Mouse (Mus musculus) small intestine, adult 2 months (tissue): ENCODE results near the gene Sema4d.
A peak's percentile ranks its signal among the peaks of the same experiment; 100 is the strongest.

Experiments
- CTCF ChIP-seq: fragments of 200-500 bp; IDR thresholded peaks from 2 replicates; pipeline ENCODE4 v1.5.1; 2012; ENCODE audit warnings: low read depth, mild to moderate bottlenecking, control low read depth, inconsistent platforms, low read length, moderate library complexity, mixed read lengths; ENCODE audit not compliant: insufficient replicate concordance, insufficient read length; ENCODE audit errors: extremely low read depth
- POLR2A ChIP-seq: fragments of 200-500 bp; IDR thresholded peaks from 2 replicates; pipeline ENCODE4 v1.6.1; 2012; ENCODE audit warnings: low read depth, mild to moderate bottlenecking, control low read depth, inconsistent platforms, low read length, moderate library complexity

DNA sequence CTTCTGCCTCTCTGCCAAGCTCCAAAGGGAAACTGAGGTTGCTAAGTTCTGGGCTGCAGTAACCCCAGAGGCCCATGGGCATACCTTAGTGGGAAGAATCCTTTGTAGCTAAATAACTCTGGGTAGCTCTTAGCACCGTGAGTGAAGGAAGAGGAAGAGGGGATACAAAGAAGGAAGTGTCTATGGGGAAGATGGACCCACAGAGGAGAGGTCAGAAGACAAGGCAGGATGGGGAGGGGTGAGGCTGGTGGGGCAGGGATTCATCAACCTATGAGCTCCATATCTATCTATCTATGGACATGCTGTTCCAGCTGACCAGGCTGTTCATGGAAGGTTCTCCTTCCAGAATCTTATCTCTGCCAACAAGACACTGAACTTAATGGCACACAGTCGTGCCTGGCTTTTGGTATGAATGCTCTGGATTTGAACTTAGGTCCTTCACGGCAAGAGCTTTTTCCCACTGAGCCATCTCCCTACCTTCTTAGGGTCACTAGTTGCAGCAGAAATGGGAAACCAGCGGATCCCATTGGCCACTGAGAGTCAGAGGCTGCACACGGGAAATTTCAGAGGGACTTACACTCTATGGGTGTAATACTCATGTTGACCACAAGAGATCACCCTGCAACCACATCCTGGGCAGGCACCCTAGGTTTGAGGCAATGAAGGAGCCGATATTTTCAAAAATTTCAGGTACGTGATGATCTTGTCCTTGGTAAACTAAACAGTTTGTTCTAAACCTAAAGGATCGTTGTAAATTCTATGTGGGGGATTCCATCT, 45.9 kb upstream of the Sema4d start:
- TF ChIP-seq CTCF: peak; percentile 58; the same call in 1 of the 2 replicates
- no peak for TF ChIP-seq POLR2A
